Mouse (Mus musculus) testis, adult 2 months (tissue): ENCODE data around the gene Lin7c.

ENCODE experiments used
- CTCF ChIP-seq: fragments of 200-500 bp; IDR thresholded peaks from 2 replicates; pipeline ENCODE4 v1.5.1; 2012; ENCODE audit warnings: low read depth, mild to moderate bottlenecking, inconsistent platforms, low read length, moderate library complexity; ENCODE audit not compliant: control insufficient read depth, insufficient read depth, insufficient replicate concordance
- POLR2A ChIP-seq: fragments of 200-500 bp; IDR thresholded peaks from 2 replicates; pipeline ENCODE4 v1.6.1; 2012; ENCODE audit warnings: low read depth, mild to moderate bottlenecking, inconsistent platforms, low read length, moderate library complexity; ENCODE audit not compliant: control insufficient read depth

- TF ChIP-seq CTCF (no peak), POLR2A (no peak)
Observed at GRCm38 (mm10) chr2:109935194-109935593, 44.5 kb downstream of the Lin7c start.
